Mouse (Mus musculus): Measurements from ENCODE around the gene Bhlhb9.

GRCm38 (mm10) chrX:135922162-135922561, 124.8 kb downstream of the Bhlhb9 start:
- TF ChIP-seq MYC (IDR thresholded peaks at IDR 0.05; ENCODE audit: low read depth, low read length) (no peak), CTCF (IDR thresholded peaks at IDR 0.05 in 2 of 3, conservative IDR thresholded peaks at IDR 0.05 in 1 of 3; ENCODE audit: control insufficient read depth in 1 of 3, insufficient read depth in 1 of 3, low read depth in 2 of 3, low read length in 3 of 3, poor library complexity in 1 of 3, severe bottlenecking in 1 of 3) (no peak), NRF1 (IDR thresholded peaks at IDR 0.05; ENCODE audit: insufficient read depth, low read depth, low read length, poor library complexity, severe bottlenecking) (no peak), ZKSCAN1 (IDR thresholded peaks at IDR 0.05; ENCODE audit: low read depth, low read length) (no peak), ELF1 (IDR thresholded peaks at IDR 0.05; ENCODE audit: low read depth, low read length) (no peak), JUND (IDR thresholded peaks at IDR 0.05; ENCODE audit: low read depth, low read length) (no peak), POLR2A (IDR thresholded peaks at IDR 0.05; ENCODE audit: control insufficient read depth in 1 of 2, insufficient read depth in 1 of 2, low read depth in 1 of 2, low read length in 2 of 2, poor library complexity in 1 of 2) (no peak), POLR2AphosphoS2 (IDR thresholded peaks at IDR 0.05; ENCODE audit: low read length) (no peak), KAT2A (conservative IDR thresholded peaks at IDR 0.05; ENCODE audit: low read depth, low read length) (no peak), EP300 (IDR thresholded peaks at IDR 0.05; ENCODE audit: low read depth in 1 of 2, low read length in 2 of 2) (no peak), ZC3H11A (IDR thresholded peaks at IDR 0.05; ENCODE audit: low read depth, low read length) (no peak), TAL1 (IDR thresholded peaks at IDR 0.05; ENCODE audit: low read length) (no peak)
